Mouse (Mus musculus): ENCODE measurements at regions not wholly inside any gene's neighbourhood (a gene's known extent, or its start where the extent isn't known, plus 50 kb on each side); places are given as distances from the start of the nearest gene placed in this dataset.

GRCm38 (mm10) chr5:118876586-118877312, 316.3 kb downstream of the Med13l start:
- TF ChIP-seq CTCF (IDR thresholded peaks at IDR 0.05; ENCODE audit: low read depth) (no peak), EP300 (IDR thresholded peaks at IDR 0.05; ENCODE audit: low read depth) (no peak)
